Mouse (Mus musculus): Measurements from ENCODE around the gene 3110082I17Rik.

DNA sequence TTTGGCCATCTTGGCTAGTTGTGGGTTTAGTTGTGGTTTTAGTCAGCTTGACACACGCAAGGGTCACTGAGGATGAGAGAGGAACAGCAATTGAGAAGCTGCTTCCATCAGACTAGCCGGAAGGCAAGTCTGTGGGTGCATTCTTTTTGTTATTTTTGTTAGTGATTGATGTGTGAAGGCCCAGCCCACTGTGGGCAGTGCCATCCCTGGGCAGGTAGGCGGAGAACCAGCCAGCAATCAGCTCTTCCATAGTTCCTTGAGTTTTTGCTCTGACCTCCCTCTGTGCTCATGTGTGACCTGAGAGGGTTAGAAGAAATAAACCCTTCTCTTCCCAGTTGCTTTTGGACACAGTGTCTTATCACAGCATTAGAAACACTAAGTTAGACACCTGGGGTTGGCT is 87.2 kb downstream of the 3110082I17Rik start:
- TF ChIP-seq CTCF (IDR thresholded peaks at IDR 0.05; ENCODE audit: low read depth, low read length) (no peak), POLR2A (IDR thresholded peaks at IDR 0.05; ENCODE audit: extremely low read depth, insufficient read depth, low read length) (no peak)
